Mouse (Mus musculus): Measurements from ENCODE around the gene Wbp2nl. TPM values are rescaled to one million over a fixed set of nuclear protein-coding genes. Genes with fewer than 3 reads are reported as not detected.

Gene Wbp2nl
- total RNA-seq (2023) = under 1 TPM; 0.35 to 0.42 TPM

DNA sequence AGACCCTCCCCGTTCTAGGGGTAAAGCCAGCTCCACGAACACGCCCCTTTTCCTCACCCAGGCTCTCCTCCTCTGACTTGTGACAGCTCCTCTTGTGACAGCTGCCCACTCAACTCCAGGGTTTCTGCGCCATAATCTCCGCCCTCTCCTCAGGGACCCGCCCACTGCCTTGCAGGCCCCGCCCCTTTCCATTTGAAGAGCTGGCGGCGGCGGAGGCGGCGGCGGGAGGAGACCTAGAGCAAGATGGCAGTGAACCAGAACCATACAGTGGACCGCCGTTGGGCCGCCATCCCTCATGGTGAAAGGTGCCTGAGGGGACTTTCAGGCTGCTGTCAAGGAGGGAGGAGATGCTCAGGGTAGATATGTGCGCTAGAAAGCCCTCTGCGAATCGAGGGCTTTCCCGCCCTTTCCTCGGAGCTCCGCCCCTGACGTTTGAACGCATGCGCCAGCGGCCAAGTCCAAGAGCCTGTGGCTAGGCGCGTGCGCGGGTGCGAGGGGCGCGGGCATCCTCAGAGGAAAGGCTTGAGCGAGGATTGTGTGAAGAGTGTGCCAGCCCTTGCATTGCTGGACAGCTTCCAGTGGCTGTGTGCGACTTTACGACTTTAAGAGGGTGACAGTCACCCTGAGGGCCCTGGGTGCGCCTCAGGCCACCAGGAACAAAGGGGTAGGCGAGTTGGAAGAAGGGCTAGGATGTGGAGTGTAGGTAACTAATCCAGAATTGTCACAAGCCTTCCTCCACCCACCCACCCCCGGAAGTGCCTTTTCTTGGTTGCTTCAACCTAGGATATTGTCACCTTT, at the start of gene Wbp2nl:
Wbp2nl (plus strand) TSS at position 191 of the 798 bp plus-strand sequence.

DNA sequence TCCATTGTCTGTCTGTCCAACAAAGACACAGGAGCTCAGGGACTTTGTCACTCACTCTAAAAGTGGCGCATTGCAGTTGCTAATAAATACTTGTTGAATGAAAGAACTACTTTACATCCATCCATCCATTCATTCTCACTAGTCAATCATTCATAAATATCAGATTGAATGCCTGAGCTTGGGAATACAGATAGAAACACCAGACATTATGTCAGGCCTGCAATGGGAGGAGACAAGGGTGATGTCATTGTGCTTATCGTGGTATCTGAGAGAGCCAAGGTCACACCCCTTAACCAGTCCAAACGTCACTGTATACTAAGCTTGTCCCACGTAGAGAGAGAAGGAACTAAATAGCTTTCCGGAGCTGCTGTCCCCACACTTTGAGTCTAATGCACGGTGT, 46.7 kb upstream of the Wbp2nl start, which contains the start of gene 1500009C09Rik:
1500009C09Rik (plus strand) TSS at position 301 of the 400 bp plus-strand sequence.

DNA sequence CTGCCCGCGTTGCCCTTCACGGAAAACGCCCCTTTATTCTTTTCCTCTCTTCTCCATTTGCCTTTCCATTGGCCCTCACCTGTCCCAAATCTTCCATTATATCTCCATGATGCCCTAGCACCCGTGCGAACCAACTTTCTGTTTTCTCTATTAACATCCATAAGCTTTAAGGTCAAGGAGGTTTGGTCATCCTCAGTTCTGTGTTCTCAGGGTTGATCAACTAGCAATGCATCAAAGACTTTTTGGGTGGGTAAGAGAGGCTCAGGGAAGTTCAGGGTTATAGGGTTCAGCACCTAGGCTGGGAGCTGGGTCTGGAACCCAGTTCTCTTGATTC, 24.2 kb upstream of the Wbp2nl start, which contains the start of gene Sept3:
Sept3 (plus strand) TSS at position 301 of the 334 bp plus-strand sequence.

DNA sequence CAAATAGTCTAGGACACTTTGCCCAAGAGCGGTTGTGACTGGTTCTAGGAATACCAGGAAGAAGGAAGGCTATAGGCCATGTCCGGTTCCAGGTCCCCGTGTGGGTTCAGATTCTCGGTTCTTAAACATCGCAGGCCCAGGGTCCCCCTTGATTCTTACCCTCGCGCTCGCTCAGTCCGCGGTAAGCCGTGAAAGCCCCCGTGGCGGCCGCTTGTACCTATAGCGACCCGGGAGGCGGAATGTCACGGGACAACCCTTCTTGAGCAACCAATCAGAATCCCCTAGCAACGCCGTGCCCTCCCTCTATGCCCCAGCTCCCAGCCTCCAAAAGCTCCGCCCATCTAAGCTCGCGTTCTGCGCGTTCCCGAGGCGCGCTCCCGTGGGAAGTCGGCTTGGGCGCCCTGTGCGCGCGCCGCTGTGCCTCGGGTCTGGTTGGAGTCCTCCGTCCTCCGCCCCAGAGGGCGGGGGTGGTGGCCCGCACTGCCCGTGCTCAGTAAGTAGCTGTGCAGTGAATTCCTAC, 39.9 kb downstream of the Wbp2nl start, which contains the start of the genes Naga, Pheta2 and Smdt1:
Naga (minus strand) TSS at position 333 of the 520 bp plus-strand sequence.
Pheta2 (plus strand) TSS at position 350 of the 520 bp plus-strand sequence.
Smdt1 (plus strand) TSS at position 367 of the 520 bp plus-strand sequence.

DNA sequence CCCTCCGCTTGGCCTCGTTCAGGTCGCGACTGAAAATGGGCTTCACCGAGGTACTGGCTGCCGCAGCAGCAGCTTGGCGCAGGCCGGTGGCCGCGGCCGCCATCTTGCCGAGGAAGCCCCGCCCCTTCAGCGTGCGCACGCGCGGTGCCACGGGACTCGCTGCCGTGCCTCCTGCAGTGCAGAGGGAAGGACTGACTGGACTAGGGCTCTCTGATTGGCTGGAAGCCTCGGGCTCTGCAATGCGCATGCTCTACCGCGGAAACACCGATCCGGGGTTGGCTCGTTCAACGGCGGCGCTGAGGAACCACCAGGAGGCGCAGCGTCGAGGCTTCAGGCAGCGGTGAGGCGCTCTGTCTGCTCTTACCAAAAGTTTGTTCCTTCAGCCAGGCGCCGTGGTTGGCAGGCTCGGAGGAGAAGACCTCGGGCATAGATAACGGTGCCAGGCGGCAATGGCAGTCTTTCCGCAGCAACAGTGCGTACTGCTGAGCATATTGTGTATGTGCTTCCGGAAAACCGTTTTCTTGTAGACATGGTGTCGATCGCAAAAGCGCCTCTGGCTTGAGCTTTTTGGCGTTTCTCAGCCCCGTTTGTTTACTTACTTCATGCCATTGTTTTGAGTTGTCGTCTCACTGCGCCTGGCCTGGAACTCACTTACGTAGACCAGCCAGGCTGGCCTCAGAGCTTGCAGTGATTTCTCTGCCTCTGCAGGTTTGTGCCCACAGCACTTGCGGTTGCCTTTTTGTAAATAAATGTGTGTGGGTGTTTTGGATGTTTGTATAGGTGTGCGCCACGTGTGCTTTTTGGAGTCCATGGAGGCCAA, 55.6 kb downstream of the Wbp2nl start, which contains the start of gene Ndufa6:
Ndufa6 (minus strand) TSS at position 197 of the 820 bp plus-strand sequence.

Other genes with a start within 250 kb of the Wbp2nl start
- not detected for gene 4930407I10Rik, start 239.8 kb upstream of the Wbp2nl start, total RNA-seq (2023)
- not detected for gene Mei1, start 229.0 kb upstream of the Wbp2nl start, total RNA-seq (2023)
- 10 to 100 TPM; 11.2 to 12.7 TPM for gene Ccdc134, start 171.0 kb upstream of the Wbp2nl start, total RNA-seq (2023)
- 10 to 100 TPM; 76.3 to 79.6 TPM for gene Srebf2, start 151.8 kb upstream of the Wbp2nl start, total RNA-seq (2023)
- under 1 TPM in 1 of 2 experiments, not detected in 1; 0.40 TPM for gene Shisa8, start 86.1 kb upstream of the Wbp2nl start, total RNA-seq (2023)
- gene Tnfrsf13c, start 74.6 kb upstream of the Wbp2nl start, total RNA-seq (2023) = 1 to 10 TPM; 1.8 to 4.3 TPM
- gene Cenpm, start 54.2 kb upstream of the Wbp2nl start, total RNA-seq (2023) = 10 to 100 TPM; 11.5 to 16.9 TPM
- not detected for gene 1500009C09Rik, start 46.6 kb upstream of the Wbp2nl start, total RNA-seq (2023)
- gene Sept3, start 24.1 kb upstream of the Wbp2nl start, total RNA-seq (2023) = not detected
- 100 to 1,000 TPM in 1 of 2 experiments, 10 to 100 TPM in 1; 93.8 to 108 TPM for gene Naga, start 40.0 kb downstream of the Wbp2nl start, total RNA-seq (2023)
- gene Pheta2, start 40.0 kb downstream of the Wbp2nl start, total RNA-seq (2023) = 1 to 10 TPM; 1.8 to 2.8 TPM
- gene Smdt1, start 40.0 kb downstream of the Wbp2nl start, total RNA-seq (2023) = 100 to 1,000 TPM in 1 of 2 experiments, 10 to 100 TPM in 1; 83.7 to 103 TPM
- gene Ndufa6, start 55.4 kb downstream of the Wbp2nl start, total RNA-seq (2023) = 10 to 100 TPM; 79.4 to 88.3 TPM
- 1 to 10 TPM in 1 of 2 experiments, under 1 TPM in 1; 0.99 to 1.5 TPM for gene Cyp2d22, start 81.3 kb downstream of the Wbp2nl start, total RNA-seq (2023)
- not detected for gene Cyp2d11, start 95.1 kb downstream of the Wbp2nl start, total RNA-seq (2023)
- not detected for gene Cyp2d10, start 108.2 kb downstream of the Wbp2nl start, total RNA-seq (2023)
- gene Cyp2d9, start 134.5 kb downstream of the Wbp2nl start, total RNA-seq (2023) = not detected